Mouse (Mus musculus) bone marrow, adult 2 months (tissue): ENCODE data around the gene Fam172a. TPM values are rescaled to one million over a fixed set of nuclear protein-coding genes. Genes with fewer than 3 reads are reported as not detected.

Experiments used
- H3K27ac ChIP-seq: fragments of 200-500 bp; 2 replicates; pipeline ENCODE4 v1.5.1; 2012; ENCODE audit warnings: low read depth, mild to moderate bottlenecking, control low read depth, inconsistent platforms, low read length; ENCODE audit not compliant: control insufficient read depth, poor library complexity, insufficient read depth
- H3K4me1 ChIP-seq: fragments of 200-500 bp; 2 replicates; pipeline ENCODE4 v1.6.1; 2011; ENCODE audit warnings: low read length; ENCODE audit not compliant: control insufficient read depth, insufficient read depth
- H3K4me3 ChIP-seq: fragments of 200-500 bp; replicated peaks from 2 replicates; pipeline ENCODE3; 2011; ENCODE audit warnings: mild to moderate bottlenecking, low read depth, low read length, control low read depth; ENCODE audit not compliant: control insufficient read depth
- CTCF ChIP-seq: fragments of 200-500 bp; IDR thresholded peaks from 2 replicates; pipeline ENCODE4 v1.5.1; 2011; ENCODE audit warnings: low read length, control low read depth; ENCODE audit not compliant: control insufficient read depth, insufficient read depth
- POLR2A ChIP-seq: fragments of 200-500 bp; IDR thresholded peaks from 2 replicates; pipeline ENCODE4 v1.6.1; 2011; ENCODE audit warnings: low read depth, mild to moderate bottlenecking, control low read depth, low read length, borderline replicate concordance; ENCODE audit not compliant: control insufficient read depth
- WGBS: fragments of 180-500 bp; shearing (Covaris S2); methylation state at CpG from one replicate; pipeline ENCODE4 v1.1.7; 2018; 5-methylcytosine and 5-hydroxymethylcytosine counted together
- polyA plus RNA-seq: library from polyadenylated mRNA; stranded (reverse); fragments of >200 nt; gene quantifications from 2 replicates; pipeline ENCODE4 v1.2.4, GENCODE M21; 2011; ENCODE audit warnings: low replicate concordance; ENCODE audit not compliant: missing spikeins, insufficient read depth, insufficient read length

The Fam172a gene
- polyA plus RNA-seq, 1 experiment = 13.5 TPM

GRCm38 (mm10) chr13:78205426-78205825 lies 503.6 kb downstream of the Fam172a start:
- H3K4me3 ChIP-seq = no peak overlapping the region
- TF ChIP-seq POLR2A (no peak), CTCF (no peak)
- no peaks in the 10 kb centered on the region for H3K4me1 ChIP-seq
- no peak overlapping the region for H3K27ac ChIP-seq

- TF ChIP-seq POLR2A (no peak), CTCF (no peak)
- H3K27ac ChIP-seq = no peak overlapping the region
- H3K4me1 ChIP-seq = no peaks in the 10 kb centered on the region
- WGBS = 34% methylated on average over 7 of the region's 7 CpGs
- no peak overlapping the region for H3K4me3 ChIP-seq
These were observed 505.1 kb downstream of the Fam172a start for GRCm38 (mm10) chr13:78206891-78207430.

GRCm38 (mm10) chr13:78207796-78208645 lies 506.2 kb downstream of the Fam172a start:
- H3K4me1 ChIP-seq = no peaks in the 10 kb centered on the region
- WGBS = 6% methylated on average over 12 of the region's 12 CpGs
- H3K4me3 ChIP-seq = no peak overlapping the region
- H3K27ac ChIP-seq = no peak overlapping the region
- no peak for TF ChIP-seq POLR2A
- no peak for TF ChIP-seq CTCF

- Histone ChIP-seq H3K27ac (no peak overlapping the region), H3K4me1 (no peaks in the 10 kb centered on the region), H3K4me3 (no peak overlapping the region)
- TF ChIP-seq CTCF (no peak), POLR2A (no peak)
- 6% methylated on average over 14 of the region's 14 CpGs for WGBS
These were observed 507.0 kb downstream of the Fam172a start for GRCm38 (mm10) chr13:78208689-78209410.

GRCm38 (mm10) chr13:78209611-78210028 lies 507.8 kb downstream of the Fam172a start:
- TF ChIP-seq CTCF (no peak), POLR2A (no peak)
- 7% methylated on average over 12 of the region's 12 CpGs for WGBS
- H3K4me1 ChIP-seq = no peaks in the 10 kb centered on the region
- no peak overlapping the region for H3K27ac ChIP-seq
- H3K4me3 ChIP-seq = no peak overlapping the region

GRCm38 (mm10) chr13:78210029-78210747 lies 508.4 kb downstream of the Fam172a start:
- Histone ChIP-seq H3K4me1 (no peaks in the 10 kb centered on the region), H3K27ac (no peak overlapping the region), H3K4me3 (no peak overlapping the region)
- WGBS = 4% methylated on average over 38 of the region's 38 CpGs
- TF ChIP-seq CTCF = no peak
- TF ChIP-seq POLR2A = no peak

GRCm38 (mm10) chr13:78210748-78211089 lies 508.9 kb downstream of the Fam172a start:
- Histone ChIP-seq H3K27ac (no peak overlapping the region), H3K4me3 (no peak overlapping the region), H3K4me1 (no peaks in the 10 kb centered on the region)
- 5% methylated on average over 13 of the region's 13 CpGs for WGBS
- TF ChIP-seq POLR2A (no peak), CTCF (no peak)

- H3K27ac ChIP-seq = no peak overlapping the region
- no peaks in the 10 kb centered on the region for H3K4me1 ChIP-seq
- WGBS = 15% methylated on average over 14 of the region's 14 CpGs
- H3K4me3 ChIP-seq = no peak overlapping the region
- TF ChIP-seq CTCF (no peak), POLR2A (no peak)
These were observed 509.6 kb downstream of the Fam172a start for GRCm38 (mm10) chr13:78211231-78212010.
